Mouse (Mus musculus) bone marrow, adult 2 months (tissue): ENCODE data around the gene Rgsl1.

Experiments used
- CTCF ChIP-seq: fragments of 200-500 bp; IDR thresholded peaks from 2 replicates; pipeline ENCODE4 v1.5.1; 2011; ENCODE audit warnings: low read length, control low read depth; ENCODE audit not compliant: control insufficient read depth, insufficient read depth
- POLR2A ChIP-seq: fragments of 200-500 bp; IDR thresholded peaks from 2 replicates; pipeline ENCODE4 v1.6.1; 2011; ENCODE audit warnings: low read depth, mild to moderate bottlenecking, control low read depth, low read length, borderline replicate concordance; ENCODE audit not compliant: control insufficient read depth

DNA sequence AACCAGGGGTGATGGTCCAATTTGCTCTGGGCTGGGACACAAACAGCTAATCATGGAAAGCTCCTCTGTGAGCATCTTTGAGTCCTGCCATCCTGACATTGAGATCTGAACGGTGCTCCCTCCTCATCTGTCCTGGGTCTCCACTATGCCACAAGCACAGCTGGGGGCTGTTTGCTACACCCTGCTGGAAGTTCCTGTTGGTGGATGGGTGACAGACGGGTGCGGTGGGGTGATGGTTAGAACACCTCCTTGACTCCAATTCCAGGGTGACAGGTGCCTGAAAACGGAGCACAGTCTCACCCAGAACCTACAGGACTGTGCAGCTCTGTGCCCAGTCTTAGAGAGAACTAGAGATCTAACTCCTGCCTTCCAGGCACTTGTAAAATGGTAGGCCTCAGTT lies 109.1 kb downstream of the Rgsl1 start:
- TF ChIP-seq CTCF (no peak), POLR2A (no peak)
